Mouse (Mus musculus): ENCODE measurements around the gene Ube2q1. TPM values are rescaled to one million over a fixed set of nuclear protein-coding genes. Genes with fewer than 3 reads are reported as not detected.

Ube2q1 gene
- polyA plus RNA-seq, 1 experiment, result not detected

GRCm38 (mm10) chr3:89810841-89811240 is 37.4 kb downstream of the Ube2q1 start:
- H3K27ac ChIP-seq (ENCODE audit: insufficient read depth, low read depth, low read length), result no peak overlapping the region
- no peak overlapping the region for H3K4me3 ChIP-seq (ENCODE audit: insufficient read depth, low read depth, low read length)
- no peaks in the 10 kb centered on the region for H3K4me1 ChIP-seq (ENCODE audit: control insufficient read depth, insufficient read depth, low read length)
- TF ChIP-seq POLR2A (IDR thresholded peaks at IDR 0.05; ENCODE audit: insufficient read depth, low read depth, low read length) (no peak), CTCF (IDR thresholded peaks at IDR 0.05; ENCODE audit: insufficient read depth, low read depth, low read length) (no peak)

- 46% methylated on average over 3 of the region's 3 CpGs for WGBS
These were observed 38.8 kb downstream of the Ube2q1 start for GRCm38 (mm10) chr3:89812166-89812565.

GRCm38 (mm10) chr3:89814051-89814450 is 40.6 kb downstream of the Ube2q1 start:
- Histone ChIP-seq H3K27ac (ENCODE audit: insufficient read depth, low read depth, low read length) (no peak overlapping the region), H3K4me3 (ENCODE audit: insufficient read depth, low read depth, low read length) (no peak overlapping the region), H3K4me1 (ENCODE audit: control insufficient read depth, insufficient read depth, low read length) (no peaks in the 10 kb centered on the region)
- TF ChIP-seq CTCF (IDR thresholded peaks at IDR 0.05; ENCODE audit: insufficient read depth, low read depth, low read length) (no peak), POLR2A (IDR thresholded peaks at IDR 0.05; ENCODE audit: insufficient read depth, low read depth, low read length) (no peak)
- WGBS, result 79% methylated on average over 7 of the region's 7 CpGs

More at GRCm38 (mm10) chr3:89812166-89812565, 38.8 kb downstream of the Ube2q1 start:
- Histone ChIP-seq H3K27ac (ENCODE audit: insufficient read depth, low read depth, low read length) (no peak overlapping the region), H3K4me3 (ENCODE audit: insufficient read depth, low read depth, low read length) (no peak overlapping the region), H3K4me1 (ENCODE audit: control insufficient read depth, insufficient read depth, low read length) (no peaks in the 10 kb centered on the region)
- TF ChIP-seq POLR2A (IDR thresholded peaks at IDR 0.05; ENCODE audit: insufficient read depth, low read depth, low read length) (no peak), CTCF (IDR thresholded peaks at IDR 0.05; ENCODE audit: insufficient read depth, low read depth, low read length) (no peak)

GRCm38 (mm10) chr3:89817056-89817455 is 43.6 kb downstream of the Ube2q1 start:
- Histone ChIP-seq H3K4me1 (ENCODE audit: control insufficient read depth, insufficient read depth, low read length) (no peaks in the 10 kb centered on the region), H3K27ac (ENCODE audit: insufficient read depth, low read depth, low read length) (no peak overlapping the region), H3K4me3 (ENCODE audit: insufficient read depth, low read depth, low read length) (no peak overlapping the region)
- 58% methylated on average over 4 of the region's 4 CpGs for WGBS
- no peak for TF ChIP-seq CTCF (IDR thresholded peaks at IDR 0.05; ENCODE audit: insufficient read depth, low read depth, low read length)
- no peak for TF ChIP-seq POLR2A (IDR thresholded peaks at IDR 0.05; ENCODE audit: insufficient read depth, low read depth, low read length)

- Histone ChIP-seq H3K4me3 (ENCODE audit: insufficient read depth, low read depth, low read length) (no peak overlapping the region), H3K27ac (ENCODE audit: insufficient read depth, low read depth, low read length) (no peak overlapping the region), H3K4me1 (ENCODE audit: control insufficient read depth, insufficient read depth, low read length) (no peaks in the 10 kb centered on the region)
- 65% methylated on average over 3 of the region's 3 CpGs for WGBS
- TF ChIP-seq CTCF (IDR thresholded peaks at IDR 0.05; ENCODE audit: insufficient read depth, low read depth, low read length) (no peak), POLR2A (IDR thresholded peaks at IDR 0.05; ENCODE audit: insufficient read depth, low read depth, low read length) (no peak)
These were observed 45.2 kb downstream of the Ube2q1 start for GRCm38 (mm10) chr3:89818605-89819004.

- H3K4me1 ChIP-seq (ENCODE audit: control insufficient read depth, insufficient read depth, low read length), result no peaks in the 10 kb centered on the region
- no peak overlapping the region for H3K4me3 ChIP-seq (ENCODE audit: insufficient read depth, low read depth, low read length)
- 73% methylated on average over 7 of the region's 7 CpGs for WGBS
- no peak for TF ChIP-seq POLR2A (IDR thresholded peaks at IDR 0.05; ENCODE audit: insufficient read depth, low read depth, low read length)
- TF ChIP-seq CTCF (IDR thresholded peaks at IDR 0.05; ENCODE audit: insufficient read depth, low read depth, low read length), result no peak
- no peak overlapping the region for H3K27ac ChIP-seq (ENCODE audit: insufficient read depth, low read depth, low read length)
These were observed 46.5 kb downstream of the Ube2q1 start for GRCm38 (mm10) chr3:89819897-89820296.

GRCm38 (mm10) chr3:89820311-89821095 is 47.1 kb downstream of the Ube2q1 start:
- H3K4me3 ChIP-seq (ENCODE audit: insufficient read depth, low read depth, low read length), result no peak overlapping the region
- TF ChIP-seq POLR2A (IDR thresholded peaks at IDR 0.05; ENCODE audit: insufficient read depth, low read depth, low read length), result no peak
- TF ChIP-seq CTCF (IDR thresholded peaks at IDR 0.05; ENCODE audit: insufficient read depth, low read depth, low read length), result no peak
- H3K4me1 ChIP-seq (ENCODE audit: control insufficient read depth, insufficient read depth, low read length), result no peaks in the 10 kb centered on the region
- no peak overlapping the region for H3K27ac ChIP-seq (ENCODE audit: insufficient read depth, low read depth, low read length)
- 88% methylated on average over 12 of the region's 12 CpGs for WGBS

- H3K4me3 ChIP-seq (ENCODE audit: insufficient read depth, low read depth, low read length), result no peak overlapping the region
- WGBS, result 90% methylated on average over 11 of the region's 11 CpGs
- TF ChIP-seq CTCF (IDR thresholded peaks at IDR 0.05; ENCODE audit: insufficient read depth, low read depth, low read length) (no peak), POLR2A (IDR thresholded peaks at IDR 0.05; ENCODE audit: insufficient read depth, low read depth, low read length) (no peak)
- H3K27ac ChIP-seq (ENCODE audit: insufficient read depth, low read depth, low read length), result no peak overlapping the region
- H3K4me1 ChIP-seq (ENCODE audit: control insufficient read depth, insufficient read depth, low read length), result no peaks in the 10 kb centered on the region
These were observed 47.7 kb downstream of the Ube2q1 start for GRCm38 (mm10) chr3:89821096-89821513.

GRCm38 (mm10) chr3:89821548-89822480 is 48.4 kb downstream of the Ube2q1 start:
- H3K27ac ChIP-seq (ENCODE audit: insufficient read depth, low read depth, low read length), result no peak overlapping the region
- H3K4me3 ChIP-seq (ENCODE audit: insufficient read depth, low read depth, low read length), result no peak overlapping the region
- 81% methylated on average over 10 of the region's 10 CpGs for WGBS
- TF ChIP-seq POLR2A (IDR thresholded peaks at IDR 0.05; ENCODE audit: insufficient read depth, low read depth, low read length), result no peak
- no peak for TF ChIP-seq CTCF (IDR thresholded peaks at IDR 0.05; ENCODE audit: insufficient read depth, low read depth, low read length)
- no peaks in the 10 kb centered on the region for H3K4me1 ChIP-seq (ENCODE audit: control insufficient read depth, insufficient read depth, low read length)

Measured in olfactory bulb, adult 2 months (tissue).